Mouse (Mus musculus) forebrain, embryonic 12.5 days (tissue): ENCODE measurements around the gene Pipox. TPM values are rescaled to one million over a fixed set of nuclear protein-coding genes. Genes with fewer than 3 reads are reported as not detected.

Experiments used
- ATAC-seq: fragments of 200-750 bp; cut with Nextera tagmentation; 2 replicates; pipeline ENCODE4 v1.8.0; 2017; ENCODE audit warnings: moderate TSS enrichment; ENCODE audit not compliant: low FRiP score
- H3K27ac ChIP-seq: fragments of 300-500 bp; sonication (generic); 2 replicates; pipeline ENCODE4 v1.5.1; 2016; ENCODE audit warnings: mild to moderate bottlenecking
- H3K27me3 ChIP-seq: fragments of 300-500 bp; sonication (generic); 2 replicates; pipeline ENCODE4 v1.6.1; 2016; ENCODE audit warnings: mild to moderate bottlenecking
- H3K36me3 ChIP-seq: fragments of 300-500 bp; sonication (generic); replicated peaks from 2 replicates; pipeline ENCODE4 v1.6.1; 2016; ENCODE audit warnings: mild to moderate bottlenecking
- H3K4me1 ChIP-seq: fragments of 300-500 bp; sonication (generic); 2 replicates; pipeline ENCODE4 v1.6.1; 2016
- H3K4me2 ChIP-seq: fragments of 300-500 bp; sonication (generic); 2 replicates; pipeline ENCODE4 v1.6.1; 2016; ENCODE audit warnings: mild to moderate bottlenecking, moderate library complexity
- H3K4me3 ChIP-seq: fragments of 300-500 bp; sonication (generic); replicated peaks from 2 replicates; pipeline ENCODE4 v1.5.1; 2016; ENCODE audit warnings: mild to moderate bottlenecking
- H3K9ac ChIP-seq: fragments of 300-500 bp; sonication (generic); 2 replicates; pipeline ENCODE4 v1.6.1; 2016; ENCODE audit warnings: mild to moderate bottlenecking
- H3K9me3 ChIP-seq: fragments of 300-500 bp; sonication (generic); 2 replicates; pipeline ENCODE4 v1.6.1; 2016
- WGBS: fragments of 180-500 bp; shearing (Covaris S2); methylation state at CpG from one replicate; pipeline ENCODE4 v1.1.7; 2016; 5-methylcytosine and 5-hydroxymethylcytosine counted together
- polyA plus RNA-seq: library from polyadenylated mRNA; unstranded; fragments of >200 nt; fragmentation: Nextera tagmentation; extraction: Ambion mirVana; gene quantifications from 2 replicates; pipeline ENCODE4 v1.2.1, GENCODE M21; 2016

Pipox gene
- polyA plus RNA-seq: 14.5 and 16.5 TPM in 2 replicates

DNA sequence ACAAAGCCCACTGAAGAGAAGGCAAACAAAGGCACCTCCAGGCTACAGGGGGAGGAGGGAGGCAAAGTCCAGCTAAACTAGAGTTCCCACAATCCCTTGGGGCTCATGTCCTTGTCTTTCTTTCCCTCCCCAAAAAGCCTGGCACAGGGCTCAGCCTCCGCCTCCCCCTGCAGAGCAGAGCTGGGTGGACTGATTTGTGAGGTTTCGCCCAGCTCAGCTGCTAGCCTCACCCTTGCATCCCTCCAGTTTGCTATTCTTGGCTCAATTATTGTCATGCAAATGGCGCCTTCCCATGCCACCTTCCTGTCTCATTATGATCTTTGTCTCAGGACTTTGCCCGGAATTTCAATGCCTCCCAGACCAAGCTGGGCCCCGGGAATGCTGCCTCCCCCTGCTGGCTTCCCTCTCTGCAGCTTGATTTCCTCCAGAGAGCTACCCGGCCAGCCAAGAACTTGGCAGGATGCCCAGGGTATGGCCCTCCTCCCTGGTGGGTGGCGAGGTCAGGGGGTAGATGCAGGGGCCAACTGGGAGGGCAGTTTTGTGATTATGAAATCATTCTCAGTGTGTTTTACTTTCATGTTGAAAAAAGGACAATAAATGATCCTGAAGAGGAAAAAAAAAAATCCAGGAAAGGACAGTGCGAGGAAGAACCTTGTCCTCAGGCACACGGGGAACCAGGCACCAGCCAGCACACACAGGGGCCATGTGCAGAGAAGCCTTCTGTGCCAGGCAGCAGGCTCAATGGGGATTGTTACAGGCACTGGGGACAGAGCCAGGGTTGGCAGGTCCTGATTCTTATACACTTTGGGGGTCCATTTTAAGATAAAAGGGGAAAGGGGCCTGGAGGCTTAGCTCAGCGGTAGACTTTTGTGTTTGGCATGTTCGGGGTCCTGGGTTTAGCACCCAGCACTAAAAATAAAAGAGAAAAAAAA is at the start of gene Pipox:
TSS of gene Pipox (minus strand) at position 310 of the 932 bp plus-strand sequence.
- Histone ChIP-seq H3K4me1 (peaks cover 88% of the 10 kb centered on the region), H3K9me3 (no peaks in the 10 kb centered on the region), H3K4me3 (peak within 1 kb of the TSS; percentile 20), H3K9ac (peak within 1 kb of the TSS; percentile 45), H3K36me3 (no peaks in the 10 kb centered on the region), H3K4me2 (peak within 1 kb of the TSS; percentile 47), H3K27ac (peak within 1 kb of the TSS; percentile 99), H3K27me3 (peaks cover 10% of the 10 kb centered on the region; the same call in 1 of the 2 replicates)
- WGBS: 3% methylated on average over 11 of the region's 11 CpGs
- peak; percentile 87 for ATAC-seq

DNA sequence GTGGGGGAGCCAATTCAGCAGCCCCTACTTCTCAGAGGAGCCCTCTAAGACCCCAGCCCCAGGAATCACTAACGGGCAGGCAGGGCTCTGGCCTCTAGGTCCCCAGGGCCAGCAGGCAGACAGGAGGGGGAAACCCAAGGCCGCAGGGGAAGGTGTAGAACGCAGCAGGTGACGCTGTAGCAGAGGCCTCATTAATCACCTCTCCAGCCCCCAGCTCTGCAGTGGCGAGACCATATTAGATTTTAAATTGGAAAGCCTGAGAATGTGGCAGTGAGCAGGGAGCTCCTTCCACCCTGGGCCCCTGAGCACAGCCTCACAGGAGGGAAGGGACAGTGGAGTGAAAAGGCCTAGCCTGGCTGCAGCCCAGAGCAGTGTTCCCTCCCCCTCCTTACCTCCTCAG is 48.3 kb upstream of the Pipox start:
- peak; percentile 66 for ATAC-seq
- Histone ChIP-seq H3K27ac (peak overlapping the region; percentile 51; the same call in 1 of the 2 replicates), H3K9ac (peak overlapping the region; percentile 17; the same call in 1 of the 2 replicates), H3K4me1 (peaks cover 41% of the 10 kb centered on the region), H3K36me3 (no peaks in the 10 kb centered on the region), H3K4me3 (no peak overlapping the region), H3K4me2 (no peak overlapping the region), H3K9me3 (no peaks in the 10 kb centered on the region), H3K27me3 (peaks cover 88% of the 10 kb centered on the region)
- WGBS: 7% methylated on average over 5 of the region's 5 CpGs

DNA sequence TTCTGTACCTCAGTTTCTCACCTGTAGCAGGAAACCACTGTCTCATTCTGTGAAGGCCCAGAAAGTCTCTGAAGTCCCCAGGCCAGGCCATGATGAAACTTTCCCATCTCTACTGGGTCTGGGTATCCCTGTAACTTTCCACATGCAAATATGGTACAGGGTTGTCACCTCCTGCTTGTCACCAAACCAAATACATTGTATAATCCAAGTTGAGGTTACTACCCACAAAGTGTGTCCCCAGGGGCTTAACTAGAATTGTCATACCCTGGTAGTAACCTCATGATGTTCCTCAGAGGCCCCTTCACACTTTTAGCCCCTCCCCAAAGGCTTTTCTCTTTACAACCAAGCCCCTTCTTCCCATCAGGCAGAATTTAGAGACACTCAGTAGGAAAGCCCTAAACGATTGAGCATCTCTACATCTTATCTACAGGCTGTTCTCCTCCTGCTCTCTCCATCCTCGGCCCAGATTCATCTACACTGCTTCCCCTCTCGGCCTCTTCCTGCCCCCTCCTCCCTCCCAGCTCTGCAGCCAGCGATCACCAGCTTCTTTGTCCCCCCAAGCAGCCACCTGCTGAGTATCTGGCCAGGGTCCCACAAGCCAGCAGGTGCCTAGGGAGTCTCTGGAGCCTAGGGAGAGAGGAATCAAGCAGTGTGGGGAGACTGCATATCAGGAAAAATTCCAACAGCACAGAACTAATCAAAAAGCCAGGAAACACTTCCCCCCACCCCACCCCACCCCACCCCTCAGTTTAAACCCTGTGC is 43.9 kb upstream of the Pipox start:
- Histone ChIP-seq H3K27me3 (peaks cover 89% of the 10 kb centered on the region), H3K4me3 (no peak overlapping the region), H3K27ac (no peak overlapping the region), H3K4me1 (peaks cover 55% of the 10 kb centered on the region), H3K9me3 (no peaks in the 10 kb centered on the region), H3K4me2 (no peak overlapping the region), H3K36me3 (no peaks in the 10 kb centered on the region), H3K9ac (no peak overlapping the region; the same call in 1 of the 2 replicates)
- 17% methylated on average over 4 of the region's 4 CpGs for WGBS
- no peak for ATAC-seq

DNA sequence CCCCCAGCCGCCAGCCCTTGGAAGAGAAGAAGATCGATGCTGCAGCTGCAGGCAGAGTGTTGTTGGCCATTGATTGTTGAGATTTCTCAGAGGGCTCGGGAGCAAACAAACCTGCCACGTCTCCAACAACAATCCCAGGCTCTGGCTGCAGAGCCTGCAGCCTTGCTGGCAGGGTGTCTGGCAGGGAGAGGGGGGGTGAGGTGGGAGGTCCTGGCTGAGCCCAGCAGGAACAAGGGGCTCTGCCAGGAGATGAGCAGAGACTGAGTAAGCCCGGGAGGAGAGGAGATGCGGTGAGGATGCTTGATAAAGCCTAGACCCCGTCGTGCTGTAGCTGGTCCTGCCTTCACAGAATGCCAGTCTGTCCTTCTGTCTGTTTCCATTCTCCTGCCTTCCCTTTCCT is 43.0 kb upstream of the Pipox start:
- Histone ChIP-seq H3K4me3 (no peak overlapping the region), H3K9ac (no peak overlapping the region), H3K4me1 (peaks cover 50% of the 10 kb centered on the region), H3K4me2 (peak overlapping the region; percentile 13), H3K27me3 (peaks cover 94% of the 10 kb centered on the region), H3K27ac (no peak overlapping the region), H3K9me3 (no peaks in the 10 kb centered on the region), H3K36me3 (no peaks in the 10 kb centered on the region)
- no peak for ATAC-seq
- WGBS: 9% methylated on average over 8 of the region's 8 CpGs

DNA sequence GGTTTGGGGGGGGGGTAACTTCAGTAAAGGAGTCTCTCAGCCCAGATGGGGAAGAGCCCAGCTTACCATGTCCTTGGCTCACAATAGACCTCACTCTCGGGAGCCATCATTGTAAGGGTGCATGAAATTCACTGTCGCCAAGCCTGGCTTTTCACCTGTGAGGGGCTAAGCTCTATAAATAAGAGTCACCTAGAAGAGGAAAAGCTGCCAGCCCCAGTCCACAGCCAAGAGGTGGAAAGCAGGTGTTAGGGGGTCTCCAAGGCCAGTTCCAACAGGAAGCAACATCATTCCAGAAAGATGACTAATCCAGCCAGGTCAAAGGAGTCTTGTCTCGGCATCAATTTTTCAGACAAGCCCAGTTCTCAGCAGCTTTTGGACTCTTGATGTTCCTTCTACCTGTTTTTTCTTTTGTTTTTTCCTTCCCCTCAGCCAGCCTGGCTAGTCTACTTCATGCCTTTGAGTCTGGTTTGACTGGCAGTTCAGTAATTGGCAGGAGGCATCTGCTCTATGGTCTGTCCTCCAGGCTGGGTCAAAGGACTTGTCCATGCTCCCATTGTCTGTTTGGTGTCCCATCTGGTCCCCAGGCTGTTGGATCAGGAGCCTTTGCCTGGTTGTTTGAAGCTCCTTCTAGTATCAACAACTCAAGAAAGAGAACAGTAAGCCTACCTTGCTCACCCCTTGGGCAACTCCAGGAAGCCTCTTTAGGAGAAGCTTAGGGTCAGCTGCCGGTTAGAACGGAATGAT is 40.8 kb upstream of the Pipox start:
- H3K4me3 ChIP-seq: 0 out of 2 replicates have a peak overlapping the region, but pooled peaks have one; percentile 14
- H3K27ac ChIP-seq: peak overlapping the region; percentile 33; the same call in 1 of the 2 replicates
- no peaks in the 10 kb centered on the region for H3K36me3 ChIP-seq
- H3K4me1 ChIP-seq: peaks cover 57% of the 10 kb centered on the region
- H3K4me2 ChIP-seq: peak overlapping the region; percentile 93
- H3K9ac ChIP-seq: no peak overlapping the region
- WGBS: 42% methylated on average over 5 of the region's 5 CpGs
- H3K9me3 ChIP-seq: no peaks in the 10 kb centered on the region
- ATAC-seq: no peak
- H3K27me3 ChIP-seq: peaks cover 89% of the 10 kb centered on the region

DNA sequence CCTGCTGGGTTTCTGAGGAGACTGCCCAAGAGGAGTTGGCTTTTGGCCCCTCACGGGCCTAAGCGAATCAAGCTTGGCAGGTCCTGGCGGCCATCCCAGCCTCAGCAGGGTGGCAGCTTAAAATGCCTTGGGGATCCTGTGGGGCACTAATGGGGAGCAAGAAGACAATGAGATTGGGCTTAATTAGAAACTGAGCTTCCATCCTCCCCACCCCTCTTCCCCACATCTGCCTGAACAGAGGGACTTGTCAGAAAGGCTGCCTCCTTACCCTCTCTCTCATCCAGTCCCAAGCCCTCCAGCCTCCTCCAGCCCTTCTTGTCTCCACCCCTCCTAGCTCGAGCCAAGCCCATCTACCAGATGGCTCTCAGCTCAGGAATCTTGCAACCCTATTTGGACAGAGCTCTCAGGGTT is 40.2 kb upstream of the Pipox start:
- Histone ChIP-seq H3K9ac (no peak overlapping the region), H3K27me3 (peaks cover 89% of the 10 kb centered on the region), H3K4me2 (peak overlapping the region; percentile 93), H3K27ac (no peak overlapping the region), H3K36me3 (no peaks in the 10 kb centered on the region), H3K4me3 (peak overlapping the region; percentile 14; the same call in 1 of the 2 replicates), H3K4me1 (peaks cover 57% of the 10 kb centered on the region), H3K9me3 (no peaks in the 10 kb centered on the region)
- ATAC-seq: no peak
- 2% methylated on average over 4 of the region's 4 CpGs for WGBS

DNA sequence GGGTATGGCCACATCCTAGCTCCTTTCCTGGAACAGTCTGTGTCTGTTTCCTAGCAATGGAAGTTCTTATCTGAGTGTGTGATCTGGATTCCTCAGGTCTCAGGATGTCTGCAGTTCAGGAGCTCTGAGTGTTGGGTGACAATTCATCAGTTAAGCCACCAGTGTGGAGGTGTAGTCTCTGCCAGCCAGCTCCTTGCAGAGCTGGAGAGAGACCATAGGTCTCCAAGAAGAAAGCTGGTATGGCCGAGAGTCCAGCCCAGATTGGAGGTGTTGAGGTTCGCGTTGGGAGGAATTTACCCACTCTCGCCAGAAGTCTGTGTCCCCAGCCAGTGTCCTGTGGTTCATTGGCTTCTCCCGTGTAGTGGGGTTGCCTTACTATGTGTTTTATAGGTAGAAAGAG is 38.7 kb upstream of the Pipox start:
- peak overlapping the region; percentile 93 for H3K4me2 ChIP-seq
- H3K27ac ChIP-seq: no peak overlapping the region
- no peaks in the 10 kb centered on the region for H3K36me3 ChIP-seq
- no peaks in the 10 kb centered on the region for H3K9me3 ChIP-seq
- peaks cover 83% of the 10 kb centered on the region for H3K27me3 ChIP-seq
- WGBS: 51% methylated on average over 5 of the region's 5 CpGs
- peak overlapping the region; percentile 68 for H3K4me3 ChIP-seq
- no peak for ATAC-seq
- H3K4me1 ChIP-seq: peaks cover 48% of the 10 kb centered on the region
- H3K9ac ChIP-seq: peak overlapping the region; percentile 69; the same call in 1 of the 2 replicates

DNA sequence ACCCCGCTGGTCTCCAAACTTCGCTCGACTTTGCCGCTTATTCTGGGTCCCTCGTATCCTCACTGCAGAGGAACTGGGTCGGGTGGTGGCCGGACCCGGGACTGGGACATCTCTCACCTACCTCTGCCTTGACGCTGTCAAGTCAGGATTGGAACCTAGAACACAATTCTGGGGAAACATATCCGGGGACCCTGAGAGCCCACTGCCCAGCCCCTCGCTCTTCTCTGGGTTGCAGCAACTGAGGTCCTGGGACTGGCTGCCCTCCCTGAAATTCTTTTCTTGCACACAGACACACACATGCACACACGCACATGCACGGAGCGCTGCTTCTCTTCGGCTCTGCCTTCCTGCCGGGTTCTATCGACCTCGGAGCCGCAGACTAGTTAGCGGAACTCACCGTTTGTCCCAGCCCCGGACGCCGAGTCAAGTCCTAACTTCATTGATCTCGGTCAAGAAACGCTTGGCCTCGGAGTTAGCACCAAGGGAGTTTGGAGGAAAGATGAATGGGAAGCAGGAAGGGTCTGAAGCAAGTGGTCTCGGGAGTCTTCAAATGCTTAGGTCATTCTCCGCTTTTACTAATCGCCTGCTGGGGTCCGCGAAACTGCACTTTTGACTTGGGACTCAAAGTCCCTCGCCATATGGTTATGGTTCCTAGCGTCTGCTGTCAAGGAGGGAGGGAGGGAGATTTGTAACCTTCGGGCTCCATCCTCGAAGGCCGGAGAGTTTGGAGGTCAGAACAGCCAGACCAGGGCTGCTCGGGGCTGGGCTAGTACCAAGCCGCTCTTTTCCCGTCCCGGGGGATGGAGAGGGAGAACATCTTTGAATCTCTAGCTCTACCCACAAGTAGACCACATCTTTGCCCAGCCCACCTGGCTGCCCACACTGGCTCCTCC is 37.9 kb upstream of the Pipox start:
- H3K36me3 ChIP-seq: no peaks in the 10 kb centered on the region
- peak overlapping the region; percentile 84 for H3K27ac ChIP-seq
- peak overlapping the region; percentile 68 for H3K4me3 ChIP-seq
- ATAC-seq: peak; percentile 3; the same call in 1 of the 2 replicates
- H3K9ac ChIP-seq: peak overlapping the region; percentile 69
- H3K4me1 ChIP-seq: peaks cover 49% of the 10 kb centered on the region
- H3K9me3 ChIP-seq: no peaks in the 10 kb centered on the region
- WGBS: 2% methylated on average over 41 of the region's 41 CpGs
- H3K4me2 ChIP-seq: peak overlapping the region; percentile 93
- H3K27me3 ChIP-seq: peaks cover 77% of the 10 kb centered on the region

DNA sequence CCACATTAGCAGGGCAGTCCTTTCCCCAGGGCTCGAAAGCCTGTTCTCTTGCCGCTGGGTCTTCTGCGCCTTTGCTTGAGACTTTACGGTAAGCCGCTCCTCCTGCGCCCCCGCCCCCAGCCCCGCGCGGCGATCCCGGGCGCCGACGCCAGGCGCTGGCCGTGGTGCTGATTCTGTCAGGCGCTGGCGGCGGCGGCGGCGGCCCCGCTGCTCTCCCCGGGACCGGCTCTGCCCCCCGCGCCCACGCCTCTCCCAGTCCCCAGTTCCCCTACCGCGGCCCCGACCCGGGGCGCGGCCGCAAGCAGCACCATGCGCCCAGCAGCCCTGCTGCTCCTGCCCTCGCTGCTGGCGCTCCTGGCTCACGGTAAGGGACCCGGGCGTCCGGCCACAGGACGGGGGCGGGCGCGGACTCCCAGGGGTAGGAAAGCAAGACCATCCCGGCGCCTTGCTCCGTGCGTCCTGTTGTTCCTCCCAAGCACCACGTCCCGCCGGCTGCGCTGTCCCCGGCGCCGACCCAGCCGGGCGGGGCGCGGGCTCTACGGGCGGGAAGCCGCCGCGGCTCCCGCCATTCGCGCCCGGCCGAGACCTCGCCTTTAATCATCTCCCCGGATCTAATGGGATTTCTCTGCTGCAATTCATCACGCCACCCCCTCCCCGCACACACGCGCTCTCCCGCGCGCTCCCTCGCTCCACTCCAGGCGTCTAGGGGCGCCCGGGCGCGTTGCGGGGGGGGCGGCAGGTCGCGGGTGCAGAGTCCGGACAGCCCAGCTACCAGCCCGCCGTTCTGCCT is 37.0 kb upstream of the Pipox start, which contains the start of gene Sez6:
TSS of gene Sez6 (plus strand) at position 50 of the 790 bp plus-strand sequence.
- 1% methylated on average over 80 of the region's 94 CpGs for WGBS

DNA sequence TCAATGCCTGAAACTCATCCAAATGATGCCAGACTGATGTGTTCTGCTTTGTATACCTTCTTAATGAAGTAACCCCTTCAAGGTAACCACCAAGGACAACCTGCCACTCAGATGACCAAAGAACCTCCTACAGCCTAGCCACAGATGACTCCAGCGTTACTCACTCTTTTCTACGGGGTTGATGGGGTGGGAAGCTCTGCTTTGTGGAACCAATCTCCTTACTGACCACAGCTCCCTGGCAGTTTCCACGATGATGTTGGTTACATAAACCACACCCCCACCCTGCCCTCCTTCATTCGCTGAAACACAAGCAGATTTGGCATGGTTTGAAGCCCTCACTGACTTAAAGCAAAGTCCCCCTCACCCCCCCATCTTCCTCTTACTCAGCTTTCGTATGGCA is 33.9 kb upstream of the Pipox start:
- Histone ChIP-seq H3K4me3 (no peak overlapping the region), H3K36me3 (no peaks in the 10 kb centered on the region), H3K27ac (no peak overlapping the region), H3K4me1 (peaks cover 63% of the 10 kb centered on the region), H3K27me3 (peaks cover 51% of the 10 kb centered on the region), H3K4me2 (no peak overlapping the region), H3K9me3 (no peaks in the 10 kb centered on the region), H3K9ac (no peak overlapping the region)
- WGBS: 82% methylated on average over 5 of the region's 5 CpGs
- no peak for ATAC-seq

More for the DNA sequence above, 37.0 kb upstream of the Pipox start, which contains the start of gene Sez6:
- H3K36me3 ChIP-seq: no peaks in the 10 kb centered on the region
- ATAC-seq: peak; percentile 76
- H3K9ac ChIP-seq: peak within 1 kb of the TSS; percentile 69
- H3K4me2 ChIP-seq: peak within 1 kb of the TSS; percentile 93
- peak within 1 kb of the TSS; percentile 84 for H3K27ac ChIP-seq
- peak within 1 kb of the TSS; percentile 68 for H3K4me3 ChIP-seq
- H3K4me1 ChIP-seq: peaks cover 53% of the 10 kb centered on the region
- no peaks in the 10 kb centered on the region for H3K9me3 ChIP-seq
- peaks cover 69% of the 10 kb centered on the region for H3K27me3 ChIP-seq
